Mouse (Mus musculus) neural tube, embryonic 10.5 days (tissue): Measurements from ENCODE around the gene Epdr1.

ENCODE experiments used
- DNase-seq: peaks from one replicate; pipeline ENCODE4 v3.0.0-alpha.2; 2017; ENCODE audit warnings: low spot score; ENCODE audit errors: extremely low spot score

Epdr1 gene

DNA sequence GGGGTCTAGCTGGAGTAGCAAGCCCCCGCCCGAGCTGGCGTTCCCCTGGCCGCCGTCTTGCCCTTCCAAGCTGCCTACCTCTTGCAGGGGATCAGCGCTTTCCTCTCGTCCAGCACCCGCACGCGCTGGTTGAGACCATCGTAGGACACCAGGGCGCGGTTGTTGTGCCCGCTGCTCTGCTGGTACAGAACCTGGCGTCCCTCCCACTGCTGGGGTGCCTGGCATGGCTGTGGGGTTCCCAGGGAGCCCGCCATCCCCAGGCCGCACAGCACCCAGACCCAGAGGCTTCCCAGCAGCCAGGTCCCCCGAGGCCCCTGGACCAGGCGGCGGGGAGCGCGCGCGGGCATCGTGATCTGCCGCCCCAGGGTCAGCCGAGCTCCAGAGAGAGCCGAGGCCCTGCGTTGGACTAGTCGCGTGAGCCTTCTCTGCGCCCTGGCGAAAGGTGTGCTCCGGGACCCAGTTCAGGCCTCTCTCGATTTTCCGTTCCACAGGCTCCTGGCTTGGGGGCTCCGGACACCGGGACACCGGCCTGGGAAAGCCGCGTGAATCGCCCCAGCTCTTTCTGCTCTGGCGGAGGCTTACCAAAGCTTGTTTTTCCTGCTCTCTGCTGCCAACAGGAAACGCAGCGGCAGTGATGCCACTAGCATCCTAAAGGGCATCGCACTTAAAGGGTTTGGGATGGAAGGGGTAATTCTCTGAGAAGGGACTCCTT lies at the start of gene Epdr1:
Gene Epdr1 (minus strand): TSS at position 712 of the 712 bp plus-strand sequence.
- DNase-seq = peak; percentile 85

DNA sequence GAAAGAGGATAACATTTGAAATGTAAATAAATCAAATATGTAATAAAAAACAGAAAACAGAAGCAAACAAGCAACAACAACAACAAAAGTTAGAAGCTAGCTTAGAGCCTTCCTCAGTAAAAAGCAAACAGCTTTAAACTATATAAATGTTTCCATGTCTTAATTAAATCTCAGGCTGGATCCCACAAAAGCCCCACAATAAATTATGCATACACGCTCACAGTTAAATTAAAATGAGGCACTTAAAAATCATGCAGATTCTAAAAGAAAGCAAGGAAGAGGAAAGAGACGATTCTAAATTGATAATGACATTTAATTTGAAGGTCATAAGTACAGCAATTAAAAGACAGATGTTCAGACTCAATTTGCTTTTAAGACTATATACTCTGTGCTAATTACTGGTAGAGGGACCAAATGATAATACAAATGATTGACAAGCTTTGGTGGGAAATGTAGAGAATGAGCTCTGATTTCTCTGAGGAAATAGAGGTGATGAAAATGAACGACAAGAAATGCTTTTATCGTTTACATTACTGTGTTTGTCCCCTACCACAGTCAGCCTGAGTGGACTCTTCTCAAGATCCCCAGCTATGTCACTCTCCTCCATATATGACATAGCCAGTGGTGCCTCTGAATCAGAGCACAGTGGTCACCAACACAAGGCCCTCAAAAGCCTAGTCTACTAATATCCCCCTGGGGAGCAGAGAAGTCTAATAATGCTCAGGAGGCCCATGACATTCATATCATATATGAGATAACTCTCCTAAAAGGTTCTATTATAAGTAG lies 48.8 kb upstream of the Epdr1 start:
- no peak for DNase-seq

DNA sequence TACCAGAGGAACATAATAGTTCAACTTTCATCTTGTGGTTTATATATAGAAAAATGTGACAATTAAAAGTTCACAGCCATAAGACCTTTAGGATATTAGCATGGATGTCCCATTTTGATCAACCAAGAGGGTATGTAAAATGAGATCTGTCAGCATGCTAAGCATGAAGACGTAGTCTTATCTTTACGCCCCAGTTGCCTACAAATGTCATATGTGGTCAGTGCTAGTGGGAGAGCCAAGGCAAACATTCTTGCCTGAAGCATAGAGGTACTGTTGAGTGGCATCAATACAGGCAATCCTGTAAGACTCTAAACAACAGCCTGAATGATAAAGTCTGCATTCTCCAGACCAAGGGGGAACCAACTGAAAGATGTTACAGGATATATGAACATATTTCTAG lies 32.7 kb upstream of the Epdr1 start:
- no peak for DNase-seq

DNA sequence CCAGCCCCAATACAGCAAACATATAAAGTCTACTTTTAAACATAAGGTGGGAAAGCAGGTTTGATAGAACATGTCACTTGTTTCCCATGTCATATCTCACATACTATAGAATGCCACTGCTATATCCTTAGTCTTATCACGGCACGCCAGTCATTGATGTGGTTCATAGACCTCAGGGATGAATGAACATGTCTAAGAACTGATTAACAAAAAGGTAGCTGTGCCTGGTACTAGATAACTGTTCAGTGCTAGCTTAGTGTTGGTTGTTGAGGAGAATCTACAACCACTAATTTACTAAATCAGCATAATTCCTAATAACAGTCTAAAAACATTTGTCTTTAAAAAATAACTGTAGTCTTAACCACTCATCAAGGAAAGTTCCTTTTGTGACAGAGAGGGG lies 30.1 kb upstream of the Epdr1 start:
- no peak for DNase-seq

DNA sequence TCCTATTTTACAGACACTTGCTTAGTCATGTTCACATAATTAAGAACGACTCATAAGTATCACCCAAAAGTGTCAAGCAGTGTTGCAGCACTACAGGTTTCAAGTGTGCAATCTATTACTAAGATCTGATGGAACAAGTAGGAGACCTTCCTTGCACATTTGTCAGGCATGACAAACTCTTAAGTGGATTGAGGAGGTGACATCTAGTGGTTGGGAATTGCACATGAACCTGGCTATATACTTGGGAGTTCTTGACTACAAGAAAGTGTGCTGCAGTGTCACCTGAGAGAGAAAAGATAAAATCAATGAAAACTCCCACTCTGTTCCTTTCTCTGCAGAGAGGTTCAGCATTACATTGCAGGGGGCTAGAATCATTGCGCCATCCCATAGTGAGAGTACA lies 24.5 kb upstream of the Epdr1 start:
- no peak for DNase-seq

DNA sequence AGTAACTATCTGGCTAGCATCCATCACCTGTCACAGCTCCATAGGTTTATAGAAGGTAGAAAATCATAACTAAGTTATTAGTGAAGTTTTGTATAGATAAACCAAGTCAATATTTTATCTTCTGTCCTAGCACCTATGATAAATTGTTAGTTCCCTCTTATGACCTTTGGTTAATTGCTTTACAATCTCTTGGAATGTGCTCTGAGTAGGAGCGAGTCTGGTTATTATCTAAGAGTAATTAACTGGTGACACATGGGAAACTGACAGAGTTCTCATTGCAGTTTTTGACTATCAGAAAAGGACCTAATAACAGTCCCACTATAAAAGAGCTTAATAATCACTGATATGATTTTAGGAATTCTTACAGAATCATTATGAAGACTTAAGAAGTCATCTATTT lies 23.8 kb upstream of the Epdr1 start:
- no peak for DNase-seq

DNA sequence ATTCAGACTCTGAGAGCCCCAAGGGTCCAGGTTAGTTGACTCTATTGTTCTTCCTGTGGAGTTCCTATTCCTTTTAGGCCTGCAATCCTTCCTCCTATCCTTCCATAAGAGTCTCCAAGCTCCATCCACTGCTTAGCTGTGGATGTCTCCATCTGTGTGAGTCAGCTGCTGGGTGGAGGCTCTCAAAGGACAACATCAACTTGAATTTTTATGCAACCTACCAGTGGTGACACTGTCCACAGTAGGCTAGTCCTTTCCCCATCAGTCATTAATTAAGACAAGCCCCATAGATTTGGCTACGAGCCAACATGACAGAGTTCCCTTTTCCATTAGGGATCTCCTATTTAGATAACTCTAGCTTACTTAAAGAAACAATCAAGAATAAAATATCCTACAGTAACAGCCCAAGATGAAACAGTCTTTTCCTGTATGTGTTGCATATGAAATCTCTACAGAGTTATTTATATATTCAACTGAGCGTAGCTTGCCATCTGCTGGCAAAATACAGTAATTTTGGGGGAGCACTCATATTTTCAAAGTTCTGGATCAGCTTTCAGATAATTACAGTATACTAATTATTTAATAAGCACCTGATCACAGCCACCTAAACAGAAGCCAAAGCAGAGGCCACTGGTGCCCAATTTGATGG lies 20.6 kb upstream of the Epdr1 start:
- no peak for DNase-seq

DNA sequence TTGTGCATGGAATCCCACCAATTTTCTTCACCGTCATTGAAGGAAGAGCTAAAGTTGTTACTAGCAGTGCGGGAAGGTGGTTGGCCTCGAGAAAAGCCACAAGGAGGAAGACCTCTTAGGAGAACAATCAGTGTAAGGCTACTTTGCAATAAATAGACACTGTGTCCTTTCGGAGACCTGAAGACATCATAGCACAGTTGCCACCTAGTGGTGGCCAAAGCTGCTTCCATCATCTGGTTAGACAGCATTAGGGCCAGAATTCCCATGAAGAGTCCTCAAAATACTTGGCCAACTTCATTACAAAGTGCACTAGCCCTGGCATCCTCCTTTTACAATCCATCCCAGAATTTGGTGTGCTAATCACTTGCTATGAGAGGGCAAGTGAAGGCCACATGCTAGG lies 16.4 kb upstream of the Epdr1 start:
- DNase-seq = no peak

DNA sequence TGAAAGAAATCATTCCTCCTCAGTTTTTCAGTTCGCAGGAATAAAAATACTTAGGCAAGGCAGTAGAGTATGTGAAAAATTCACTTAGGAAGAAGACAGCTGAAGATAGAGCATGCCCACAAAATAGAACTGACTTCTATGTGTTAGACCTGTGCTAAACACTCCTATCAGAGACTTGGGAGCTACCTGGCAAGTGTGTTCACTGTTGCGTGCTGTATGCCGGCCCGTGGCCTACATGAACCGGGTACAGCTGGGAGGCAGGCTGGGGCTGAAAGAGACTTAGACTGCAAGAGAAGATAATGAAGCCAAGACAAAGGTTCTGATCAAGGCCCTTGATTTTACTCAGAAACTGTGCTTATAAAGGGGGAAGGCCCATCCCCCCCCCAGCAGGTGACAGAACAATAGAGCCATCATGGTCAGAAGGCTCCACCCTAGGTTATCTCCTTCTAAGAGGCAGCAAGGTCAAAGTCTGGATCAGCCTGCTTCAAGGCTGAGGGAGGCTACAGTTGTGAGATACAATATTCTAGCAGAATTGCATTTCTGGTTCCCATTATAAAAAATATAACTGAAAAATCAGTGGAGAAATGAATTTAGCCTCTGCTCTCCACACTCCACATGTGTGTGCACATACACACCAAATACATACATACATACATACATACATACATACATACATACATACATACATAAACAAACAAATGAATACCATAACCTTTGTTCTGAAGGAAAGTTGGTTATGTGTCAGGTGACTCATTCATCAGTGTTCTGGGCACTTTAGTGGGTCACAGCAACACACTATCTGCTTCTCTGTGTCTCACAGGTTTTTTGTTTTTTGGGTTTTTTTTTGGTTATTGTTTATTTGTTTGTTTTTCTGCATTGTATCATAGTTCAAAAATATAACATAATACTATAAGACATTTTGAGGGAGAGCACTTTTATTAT lies 11.3 kb upstream of the Epdr1 start:
- DNase-seq = no peak

DNA sequence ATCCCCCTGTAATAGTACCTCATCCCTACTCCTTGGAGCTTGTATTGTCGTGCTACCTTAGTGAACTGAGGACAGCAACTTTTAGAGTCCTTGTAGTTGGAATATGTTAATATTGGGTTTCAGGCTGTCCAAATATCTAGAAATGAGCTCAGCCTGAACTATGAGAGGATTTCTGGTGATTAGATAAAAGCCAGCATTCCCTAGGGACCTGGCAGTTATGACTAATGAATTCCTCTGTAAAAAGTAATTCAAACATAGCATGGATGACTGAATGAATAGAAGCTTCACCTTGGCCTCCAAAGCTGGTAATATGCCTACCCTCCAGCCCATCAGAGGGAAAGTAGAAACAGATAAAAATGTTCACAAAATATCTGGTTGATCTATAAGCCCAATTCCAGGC lies 6.7 kb upstream of the Epdr1 start:
- no peak for DNase-seq

DNA sequence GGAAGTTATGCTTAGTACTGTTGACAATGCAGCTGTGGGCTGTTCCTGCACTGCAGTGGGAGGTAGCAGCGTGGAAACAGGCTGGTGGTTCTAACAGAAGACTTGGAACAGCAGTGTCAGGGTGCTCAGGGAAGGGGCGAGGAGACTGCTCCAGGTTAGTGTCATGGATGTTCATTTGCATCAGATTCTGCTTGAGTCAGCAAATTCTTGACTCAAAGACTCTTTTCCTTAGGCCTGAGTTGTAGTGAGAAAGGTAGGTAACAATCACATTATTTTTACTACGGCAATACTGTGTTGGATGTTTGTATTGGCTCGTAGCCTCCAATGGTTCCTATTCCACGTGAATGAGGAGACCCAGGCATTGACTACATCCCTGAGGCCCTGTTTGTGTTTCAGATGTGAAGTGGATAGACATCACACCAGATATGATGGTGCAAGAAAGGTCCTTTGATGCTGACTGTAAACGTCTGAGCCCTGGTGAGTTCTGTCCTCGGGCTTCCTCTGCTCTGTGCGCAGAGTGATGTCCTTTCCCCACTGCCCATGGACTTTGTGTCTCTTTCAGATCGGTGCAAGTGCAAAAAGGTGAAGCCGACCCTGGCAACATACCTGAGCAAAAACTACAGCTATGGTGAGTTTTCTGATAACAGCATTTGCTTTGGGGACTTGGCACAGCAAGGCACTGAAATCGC lies 5.0 kb upstream of the Epdr1 start:
- DNase-seq = no peak

DNA sequence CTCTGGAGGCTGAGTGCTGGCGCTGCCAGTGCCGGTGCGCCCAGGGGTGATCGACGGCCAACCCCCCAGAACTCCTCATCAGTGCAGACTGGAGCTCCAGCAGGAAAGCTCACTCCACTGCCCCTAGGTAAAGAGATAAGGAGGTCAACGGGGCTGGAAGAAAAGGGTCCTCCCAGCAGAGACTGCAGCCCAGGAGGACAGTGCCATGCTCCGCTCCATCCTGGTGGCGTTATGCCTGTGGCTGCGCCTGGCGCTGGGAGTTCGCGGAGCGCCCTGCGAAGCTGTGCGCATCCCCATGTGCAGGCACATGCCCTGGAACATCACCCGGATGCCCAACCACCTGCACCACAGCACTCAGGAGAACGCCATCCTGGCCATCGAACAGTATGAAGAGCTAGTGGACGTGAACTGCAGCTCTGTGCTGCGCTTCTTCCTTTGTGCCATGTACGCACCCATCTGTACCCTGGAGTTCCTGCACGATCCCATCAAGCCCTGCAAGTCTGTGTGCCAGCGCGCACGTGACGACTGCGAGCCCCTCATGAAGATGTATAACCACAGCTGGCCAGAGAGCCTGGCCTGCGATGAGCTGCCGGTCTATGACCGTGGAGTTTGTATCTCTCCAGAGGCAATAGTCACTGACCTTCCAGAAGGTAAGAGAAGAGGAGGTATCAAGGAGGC lies 3.6 kb upstream of the Epdr1 start:
- no peak for DNase-seq

DNA sequence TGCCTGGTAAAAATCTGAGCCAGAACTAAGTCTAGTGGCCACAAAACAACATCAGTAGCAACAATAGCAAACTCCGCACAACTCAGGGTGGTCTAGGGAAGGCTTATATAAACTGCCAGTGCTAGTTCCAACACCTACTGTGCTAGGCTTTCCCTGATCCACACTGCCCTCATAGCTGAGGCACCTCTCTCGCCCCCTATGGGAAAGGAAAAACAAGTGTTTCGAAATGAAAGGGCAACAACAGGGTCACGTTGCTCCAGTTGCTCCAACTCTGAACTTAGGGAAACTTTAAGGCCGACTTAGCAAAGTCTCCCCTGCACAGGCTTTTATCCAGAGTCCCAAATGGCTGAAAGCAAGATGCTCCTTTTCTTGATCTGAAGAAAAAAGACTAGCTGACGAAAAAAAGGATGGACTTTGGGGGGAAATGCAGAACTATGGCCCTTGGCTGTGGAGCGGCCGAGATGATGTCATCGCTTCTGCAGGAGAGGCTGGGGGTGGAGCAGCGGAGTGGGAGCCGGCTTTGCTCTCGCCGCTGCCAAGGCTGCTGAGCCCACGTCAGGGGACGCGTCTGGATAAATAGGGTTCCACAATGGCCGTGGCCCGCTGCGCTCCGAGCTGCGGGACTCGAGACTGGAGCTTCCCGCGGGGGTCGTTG lies 3.0 kb upstream of the Epdr1 start, which contains the start of gene Sfrp4:
Gene Sfrp4 (plus strand): TSS at position 532 of the 655 bp plus-strand sequence.
- DNase-seq = peak; percentile 59

DNA sequence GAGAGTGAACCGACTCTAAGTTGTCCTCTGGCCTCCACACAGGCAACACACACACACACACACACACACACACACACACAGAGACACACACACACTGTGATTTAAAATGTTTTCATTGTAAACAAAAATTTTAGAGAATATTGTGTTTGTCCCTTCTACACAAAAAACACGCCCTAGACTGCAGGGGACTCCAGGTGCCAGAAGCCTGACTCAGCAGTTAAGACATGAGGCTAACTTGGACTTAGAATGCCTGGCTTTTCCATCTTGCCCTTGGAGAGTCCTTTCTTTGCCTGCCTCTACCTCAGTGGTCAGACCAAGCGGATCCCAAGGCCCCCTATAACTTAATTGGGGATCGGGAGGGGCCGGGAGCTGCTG lies 899 bp downstream of the Epdr1 start:
- DNase-seq = no peak

DNA sequence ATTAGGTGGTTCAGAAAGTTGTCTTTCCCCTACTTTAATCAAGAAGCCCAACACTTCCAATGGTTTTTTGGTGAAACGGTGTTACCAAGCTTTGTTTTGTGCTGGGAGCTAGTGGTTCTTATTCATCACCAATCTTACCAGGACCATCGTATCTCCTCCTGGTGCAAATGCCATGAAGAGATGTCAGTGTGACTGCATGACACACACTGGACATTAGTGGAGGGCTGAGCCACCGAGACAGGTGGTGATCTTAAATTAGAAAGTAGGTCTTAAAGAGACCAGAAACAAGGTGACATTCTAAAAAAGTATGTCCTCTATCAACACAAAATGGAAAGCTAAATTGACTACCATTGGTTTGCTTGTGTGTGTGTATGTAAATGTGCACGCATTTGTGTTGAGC lies 1.6 kb downstream of the Epdr1 start:
- DNase-seq = no peak

DNA sequence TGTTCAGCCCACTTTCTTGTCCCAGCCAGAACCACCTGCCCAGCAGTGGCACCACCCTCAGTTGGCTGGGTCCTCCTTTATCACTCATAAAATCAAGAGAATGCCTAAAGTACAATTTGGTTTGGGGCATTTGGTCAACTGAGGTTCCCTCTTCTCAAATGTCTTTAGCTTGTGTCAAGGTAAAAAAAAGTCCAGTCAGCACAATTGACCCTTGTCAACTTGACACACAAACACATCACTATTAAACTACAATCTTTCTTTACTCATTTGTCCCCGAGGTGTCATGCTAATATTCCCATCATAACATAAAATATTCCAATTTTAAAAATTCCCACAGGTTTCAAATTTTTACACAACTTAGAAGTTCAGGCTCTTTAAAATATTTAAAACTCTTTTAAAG lies 5.4 kb downstream of the Epdr1 start:
- DNase-seq = no peak

DNA sequence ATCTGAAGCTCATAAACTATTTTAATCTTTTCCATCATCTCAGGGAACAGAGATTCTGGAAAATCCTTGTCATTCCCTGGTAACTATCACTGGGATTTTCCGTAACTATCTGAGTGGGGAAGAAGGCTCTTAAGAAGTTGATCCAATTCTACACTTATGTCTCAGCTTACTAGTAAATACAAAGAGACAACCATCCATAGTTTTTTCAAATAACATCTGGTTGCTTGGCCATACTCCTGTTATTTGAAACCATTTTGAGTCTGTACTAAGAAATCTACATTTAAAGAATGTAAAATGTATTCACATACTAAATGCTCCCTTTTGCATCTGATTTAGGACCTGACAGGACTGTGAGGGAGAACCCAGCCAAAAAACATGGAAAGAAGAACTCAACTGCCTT lies 6.3 kb downstream of the Epdr1 start:
- DNase-seq = no peak

DNA sequence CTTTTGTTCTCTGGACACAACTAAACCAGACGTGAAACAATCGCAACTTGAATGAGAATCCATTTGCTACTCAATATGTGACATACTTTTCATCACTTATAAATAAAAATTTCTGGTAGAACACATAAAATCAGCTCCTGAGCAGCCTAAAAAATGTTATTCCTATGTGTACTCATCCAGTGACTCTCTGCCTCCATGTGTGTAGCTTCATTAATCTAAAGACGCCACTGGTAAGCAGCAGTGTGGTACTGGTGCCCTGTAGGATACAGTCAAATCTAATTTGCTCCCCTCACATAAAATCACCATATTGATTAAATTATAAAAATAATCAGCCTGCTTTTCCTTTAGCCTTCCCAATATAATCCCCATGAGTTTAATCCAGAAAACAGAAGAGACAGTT lies 6.8 kb downstream of the Epdr1 start:
- no peak for DNase-seq

DNA sequence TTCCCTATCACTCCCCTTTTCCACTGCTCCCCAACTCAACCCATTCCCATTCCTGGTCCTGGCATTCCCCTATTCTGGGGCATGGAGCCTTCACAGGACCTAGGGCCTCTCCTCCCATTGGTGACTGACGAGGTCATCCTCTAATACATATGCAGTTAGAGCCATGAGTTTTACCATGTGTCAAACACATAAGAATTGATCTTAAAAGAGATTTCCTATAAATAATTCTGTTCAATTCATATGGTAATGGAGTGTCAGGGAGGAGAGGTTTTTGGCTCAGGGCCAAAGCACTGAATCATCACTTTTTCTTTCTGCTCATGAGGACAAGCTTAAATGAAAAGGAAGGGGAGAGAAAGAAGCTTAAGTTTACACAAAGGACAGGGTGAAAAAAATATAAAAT lies 7.4 kb downstream of the Epdr1 start:
- no peak for DNase-seq

DNA sequence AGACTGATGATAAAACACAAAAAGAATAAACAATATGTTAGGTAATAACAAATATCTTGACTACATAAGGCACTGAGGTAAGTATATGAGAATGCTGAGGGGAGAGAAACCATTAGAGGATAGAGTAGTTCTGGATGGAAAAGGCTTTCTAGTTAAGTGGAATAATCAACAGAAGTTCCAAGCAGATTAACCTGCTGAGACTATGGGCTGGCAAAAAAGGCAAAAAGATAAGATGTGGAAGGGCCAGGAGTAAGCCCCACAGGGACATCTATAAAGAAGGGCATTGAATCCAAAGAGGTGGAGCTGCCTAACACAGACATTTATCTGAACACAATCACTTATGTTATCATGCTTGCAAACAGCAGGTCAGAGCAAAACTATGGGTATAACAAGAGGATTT lies 11.6 kb downstream of the Epdr1 start:
- DNase-seq = no peak
